Mouse (Mus musculus): ENCODE measurements around the gene Ubr2.

The Ubr2 gene

GRCm38 (mm10) chr17:47009898-47010721 is at the start of gene Ubr2:
TSS of gene Ubr2 (minus strand) at chr17:47010556.
- in situ Hi-C loops (cut with MboI, MseI): no loop called here

- in situ Hi-C loops (cut with MboI, MseI): loop anchor here (5.0 to 25.0 kb wide), 2 partner anchors 47 to 1248 kb away; no protein-coding TSS in a partner anchor
These were observed 49.5 kb upstream of the Ubr2 start for GRCm38 (mm10) chr17:47059836-47060360.

- in situ Hi-C loops (cut with MboI, MseI): loop anchor here (5.0 to 25.0 kb wide), 2 partner anchors 49 to 1246 kb away; no protein-coding TSS in a partner anchor
These were observed 47.6 kb upstream of the Ubr2 start for GRCm38 (mm10) chr17:47057966-47058365.

DNA sequence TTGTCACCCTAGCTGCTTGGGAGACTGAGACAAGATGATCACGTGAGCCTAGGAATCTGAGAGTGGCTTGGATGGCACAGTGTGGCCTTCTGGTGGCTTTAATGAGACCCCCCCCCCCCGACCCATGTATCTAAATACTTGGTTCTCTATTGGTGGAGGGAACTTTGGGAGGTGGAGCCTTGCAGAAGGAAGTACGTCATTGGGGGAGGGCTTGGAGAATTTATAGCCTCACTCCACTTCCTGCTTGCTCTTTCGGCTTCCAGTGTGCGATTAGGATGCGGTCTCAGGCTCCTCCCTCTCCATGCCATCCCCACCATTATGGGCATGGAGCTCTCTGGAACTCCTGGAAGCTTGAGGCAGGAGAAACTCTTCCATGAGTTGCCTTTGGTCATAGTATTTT is 46.1 kb upstream of the Ubr2 start:
- in situ Hi-C loops (cut with MboI, MseI): loop anchor here (5.0 to 25.0 kb wide), 2 partner anchors 51 to 1244 kb away; no protein-coding TSS in a partner anchor

- in situ Hi-C loops (cut with MboI, MseI): loop anchor here (5.0 to 25.0 kb wide), 2 partner anchors 52 to 1243 kb away; no protein-coding TSS in a partner anchor
These were observed 44.8 kb upstream of the Ubr2 start for GRCm38 (mm10) chr17:47055121-47055520.

DNA sequence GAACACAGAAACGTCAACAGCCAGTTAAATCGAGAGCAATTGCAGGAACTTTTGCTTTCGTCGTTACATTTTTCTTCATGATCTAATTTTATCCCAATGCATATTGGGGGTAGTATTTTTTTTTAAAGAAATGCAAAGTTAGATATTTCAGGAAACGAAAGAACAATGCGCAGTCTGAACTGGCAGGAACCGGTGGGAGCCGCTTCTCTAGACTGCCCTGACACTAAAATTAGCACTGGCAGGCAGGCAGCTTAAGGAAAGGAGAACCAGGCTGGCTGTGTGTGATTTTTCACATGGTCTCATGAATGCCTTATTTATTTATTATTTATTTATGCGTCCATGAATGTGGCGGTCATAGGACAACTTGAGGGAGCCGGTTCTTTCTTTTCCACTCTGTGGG is 44.3 kb upstream of the Ubr2 start:
- in situ Hi-C loops (cut with MboI, MseI): loop anchor here (5.0 to 25.0 kb wide), 2 partner anchors 53 to 1242 kb away; no protein-coding TSS in a partner anchor

GRCm38 (mm10) chr17:47050678-47051077 is 40.3 kb upstream of the Ubr2 start:
- in situ Hi-C loops (cut with MboI, MseI): loop anchor here (25.0 kb wide), 1 partner anchor 1238 kb away; no protein-coding TSS in a partner anchor

GRCm38 (mm10) chr17:47042866-47043265 is 32.5 kb upstream of the Ubr2 start:
- in situ Hi-C loops (cut with MboI, MseI): no loop called here

DNA sequence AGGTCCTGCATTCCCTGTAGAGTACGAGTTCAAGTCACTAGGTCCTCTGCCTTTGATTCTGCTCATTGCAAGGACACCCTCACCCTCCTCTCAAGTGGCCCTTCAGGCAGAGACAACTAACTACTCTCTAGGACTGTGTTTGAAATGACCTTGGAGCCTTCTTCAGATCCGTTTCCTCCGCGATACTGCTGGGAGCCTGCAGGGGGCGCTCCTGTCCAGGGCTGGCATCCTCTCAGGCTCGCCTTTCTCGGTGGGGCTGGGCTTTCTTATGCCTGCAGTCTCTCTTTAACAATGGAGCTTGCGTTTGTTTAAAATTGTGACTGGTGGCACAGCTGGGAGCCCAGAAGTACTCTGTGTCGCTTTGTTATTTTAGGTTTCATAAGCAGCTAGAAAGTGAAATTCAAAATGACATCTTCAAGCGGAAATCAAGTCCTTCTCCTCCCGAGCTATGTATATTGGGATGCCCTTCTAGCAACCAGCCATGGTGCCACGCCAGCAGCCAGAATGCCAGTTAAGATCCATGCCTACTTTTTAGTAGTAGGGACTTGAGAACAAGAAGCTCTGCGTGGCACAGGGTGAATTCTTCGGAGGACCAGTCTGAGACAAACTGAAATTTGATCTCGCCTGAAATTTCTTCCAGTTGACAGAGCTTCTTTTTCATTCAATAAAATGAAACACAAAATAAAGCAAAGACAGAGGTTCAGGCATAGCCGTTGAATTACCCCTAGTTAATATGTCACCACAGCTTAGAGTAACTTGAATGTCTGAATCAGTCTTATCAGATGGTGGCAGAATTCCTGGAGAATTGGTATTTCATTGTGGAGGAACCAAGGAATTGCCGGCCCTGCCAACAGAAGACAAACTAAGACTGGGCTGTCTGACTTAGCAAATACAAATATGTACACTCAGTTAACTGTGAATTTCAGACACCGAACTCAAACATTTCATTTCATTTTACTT is 28.8 kb upstream of the Ubr2 start:
- in situ Hi-C loops (cut with MboI, MseI): loop anchor here (5.0 kb wide), 1 partner anchor 67 kb away; no protein-coding TSS in a partner anchor

GRCm38 (mm10) chr17:47034536-47034935 is 24.2 kb upstream of the Ubr2 start:
- in situ Hi-C loops (cut with MboI, MseI): no loop called here

GRCm38 (mm10) chr17:47033643-47034042 is 23.3 kb upstream of the Ubr2 start:
- in situ Hi-C loops (cut with MboI, MseI): no loop called here

DNA sequence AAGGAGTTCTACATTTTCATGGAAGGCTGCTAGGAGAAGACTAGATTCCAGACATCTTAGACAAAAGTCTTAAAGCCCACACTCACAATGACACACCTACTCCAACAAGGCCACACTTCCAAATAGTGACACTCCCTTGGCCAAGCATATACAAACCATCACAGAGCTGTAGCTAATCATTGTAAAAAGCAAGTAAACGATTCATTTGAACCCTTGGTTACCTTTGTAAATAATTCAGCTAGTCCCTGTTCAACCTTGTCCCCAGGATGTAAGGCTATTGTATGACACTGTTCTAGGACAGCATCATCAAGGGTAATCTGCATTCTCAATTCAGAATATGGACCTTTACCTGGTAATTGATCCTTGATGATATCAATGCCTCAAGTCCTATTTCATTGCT is 14.4 kb upstream of the Ubr2 start:
- in situ Hi-C loops (cut with MboI, MseI): loop anchor here (5.0 kb wide), 1 partner anchor 103 kb away; no protein-coding TSS in a partner anchor

- in situ Hi-C loops (cut with MboI, MseI): loop anchor here (5.0 kb wide), 1 partner anchor 101 kb away; no protein-coding TSS in a partner anchor
These were observed 13.0 kb upstream of the Ubr2 start for GRCm38 (mm10) chr17:47023369-47023768.

DNA sequence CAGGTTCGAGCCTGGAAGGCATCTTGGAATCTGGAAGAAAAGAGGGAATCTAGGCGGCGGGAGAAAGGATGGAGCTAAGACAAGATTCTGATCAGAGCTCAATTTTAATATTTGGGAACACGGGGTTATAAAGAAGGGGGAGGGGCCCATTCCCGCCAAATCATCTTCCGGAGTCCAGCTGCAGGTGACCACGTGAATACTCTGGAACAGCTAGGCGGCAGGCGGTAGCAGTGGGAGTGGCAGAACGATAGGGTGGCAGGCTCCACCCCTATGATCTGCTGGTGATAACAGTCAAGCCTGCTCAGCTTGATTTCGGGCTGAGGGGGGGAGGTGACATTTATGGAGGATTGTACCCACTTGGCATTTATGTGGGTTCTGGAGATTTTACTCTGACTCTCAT is 2.5 kb upstream of the Ubr2 start:
- in situ Hi-C loops (cut with MboI, MseI): no loop called here

DNA sequence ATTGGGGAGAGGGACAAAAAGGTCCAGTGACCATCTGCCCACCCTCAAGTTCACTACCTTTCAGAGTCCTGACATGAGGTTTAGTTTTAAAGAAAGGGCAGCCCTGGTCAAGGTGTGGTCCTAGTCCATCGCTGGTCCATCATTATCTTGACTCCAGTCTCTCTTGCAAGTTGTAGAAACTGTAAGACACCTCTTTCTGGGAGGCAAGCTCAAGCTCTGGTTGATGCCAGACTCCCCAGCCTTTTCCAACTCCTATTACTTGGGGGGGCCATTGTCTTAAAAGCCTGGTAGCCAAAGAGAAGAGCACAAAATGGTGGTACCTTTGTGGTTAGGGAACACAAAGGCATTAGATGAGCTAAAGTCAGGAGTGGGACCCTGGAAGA is 1.3 kb upstream of the Ubr2 start:
- in situ Hi-C loops (cut with MboI, MseI): no loop called here

GRCm38 (mm10) chr17:47010722-47011660 is 635 bp upstream of the Ubr2 start:
- in situ Hi-C loops (cut with MboI, MseI): no loop called here

DNA sequence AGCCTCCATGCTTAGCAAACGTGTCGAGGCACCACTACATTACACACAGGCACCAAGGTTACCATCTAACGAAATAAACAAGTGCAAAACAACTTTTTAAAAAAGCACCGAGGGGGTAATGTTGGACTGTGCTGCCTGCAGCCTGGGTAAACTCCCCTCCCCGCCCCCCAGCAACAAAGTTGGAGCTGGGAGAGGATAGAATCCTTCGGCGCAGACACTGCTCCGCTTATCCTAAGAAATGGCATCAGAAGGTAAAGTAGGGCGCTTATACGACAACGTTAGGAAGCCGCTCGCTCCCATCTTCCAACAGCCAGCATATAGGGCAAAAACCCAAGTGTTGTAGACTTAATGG is 834 bp downstream of the Ubr2 start:
- in situ Hi-C loops (cut with MboI, MseI): no loop called here

DNA sequence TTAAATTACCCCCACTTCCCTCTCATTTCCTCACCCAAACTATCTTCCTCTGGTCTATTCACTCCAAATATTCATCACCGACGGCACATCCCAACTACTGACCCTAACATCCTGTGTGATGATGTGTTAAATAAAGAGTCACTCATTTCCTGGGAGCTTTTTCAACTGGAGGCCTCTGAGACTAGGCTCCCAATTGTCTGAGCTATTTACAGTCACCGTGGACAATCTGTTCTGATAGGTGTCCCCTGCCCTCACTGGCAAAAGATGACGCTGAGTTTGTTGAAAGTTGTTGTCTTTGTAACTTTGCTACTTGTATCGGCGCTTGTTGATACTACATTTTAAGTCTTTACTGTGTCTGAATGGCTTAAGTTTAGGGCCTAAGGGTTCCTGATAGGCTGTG is 1.3 kb downstream of the Ubr2 start:
- in situ Hi-C loops (cut with MboI, MseI): no loop called here

DNA sequence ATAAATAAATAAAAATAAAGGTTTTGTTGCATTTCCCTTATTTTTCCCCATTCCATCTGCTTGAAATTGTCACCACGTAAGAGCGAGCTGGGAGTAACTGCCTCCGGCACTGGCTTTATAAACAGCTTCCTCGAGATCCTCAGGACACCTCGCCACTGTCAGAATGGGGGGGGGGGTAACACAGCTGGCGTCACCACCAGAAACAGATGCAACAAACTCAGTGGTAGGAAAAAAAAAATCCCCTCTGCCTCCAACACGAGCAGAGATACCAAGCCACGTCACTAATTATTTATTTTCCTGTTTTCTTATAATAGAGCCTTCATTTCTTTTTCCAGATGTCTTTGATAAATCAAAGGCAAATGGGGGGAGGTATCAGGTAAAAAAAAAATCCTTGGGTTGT is 1.9 kb downstream of the Ubr2 start:
- in situ Hi-C loops (cut with MboI, MseI): no loop called here

DNA sequence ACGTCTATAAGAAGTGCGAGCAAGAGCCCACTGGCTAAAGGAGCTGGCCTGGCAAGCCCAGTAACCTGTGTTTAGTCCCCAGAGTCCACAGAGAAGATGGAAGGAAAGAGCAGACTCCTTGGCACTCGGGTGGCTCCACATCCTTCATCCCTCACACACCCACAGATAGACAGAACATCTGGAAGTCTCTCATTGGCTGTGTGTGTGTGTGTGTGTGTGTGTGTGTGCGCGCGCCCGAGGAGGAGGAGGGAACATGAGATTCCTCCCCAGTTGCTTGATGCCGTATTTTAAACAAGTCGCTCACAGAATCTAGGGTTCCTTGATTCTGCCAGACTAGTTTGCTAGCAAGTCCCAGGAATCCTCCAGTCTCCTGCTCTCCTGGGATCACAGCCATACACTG is 3.6 kb downstream of the Ubr2 start:
- in situ Hi-C loops (cut with MboI, MseI): no loop called here

All from T-helper 1 cell (primary cell).